Mouse (Mus musculus): Measurements from ENCODE around the gene Zfp626. TPM values are rescaled to one million over a fixed set of nuclear protein-coding genes. Genes with fewer than 3 reads are reported as not detected.
"Not testable (repeated sequence)": the region's sequence is repeated elsewhere in the genome, so short reads cannot be mapped to it uniquely, and the experiment has no call there.

Zfp626 gene
- total and polyA plus RNA-seq, 3 experiments: 3.2 to 4.0 TPM; not detected in 1

DNA sequence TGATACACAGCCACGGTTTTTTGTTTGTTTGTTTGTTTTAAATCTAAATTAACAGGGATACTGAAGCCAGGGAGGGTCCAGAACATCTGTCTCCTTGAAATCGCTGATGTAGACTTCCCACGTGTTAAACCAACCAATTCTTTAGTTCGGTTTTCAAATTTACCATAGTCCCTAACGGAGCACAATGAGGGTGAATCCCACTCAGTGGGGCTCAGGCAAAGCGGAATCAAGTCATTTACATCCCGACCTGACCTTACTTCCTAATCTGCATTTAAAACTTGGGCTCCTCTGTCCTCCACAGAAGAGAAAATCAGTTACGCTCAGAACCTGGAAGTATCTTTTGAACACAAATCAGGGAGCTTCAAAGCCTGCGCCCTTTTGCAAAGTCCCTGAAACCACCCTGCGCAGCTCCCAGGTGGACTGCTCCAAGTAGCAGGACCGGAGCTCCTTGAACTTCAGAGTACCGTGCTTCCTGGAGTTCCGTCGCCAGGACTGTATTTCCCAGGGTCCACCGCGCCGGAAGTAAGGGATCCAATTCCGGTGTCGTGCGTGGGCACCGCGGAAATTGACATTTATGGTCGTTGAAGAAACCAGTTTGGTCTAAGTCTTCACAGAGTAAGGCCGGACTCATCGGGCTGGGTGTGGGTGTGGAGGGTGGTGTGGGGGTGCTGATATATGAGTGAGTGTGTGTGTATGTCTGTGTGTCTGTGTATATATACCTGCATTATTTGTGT, 2.5 kb upstream of the Zfp626 start (continued):
- no peak for TF ChIP-seq MEF2A (IDR thresholded peaks at IDR 0.05; ENCODE audit: extremely low read depth, insufficient replicate concordance, low read depth, low read length, poor library complexity, severe bottlenecking)
- peak; percentile 98 for TF ChIP-seq SIN3A (IDR thresholded peaks at IDR 0.05; ENCODE audit: low read length)
- no peak for TF ChIP-seq RAD21 (IDR thresholded peaks at IDR 0.05; ENCODE audit: low read depth, low read length)
- no peak for TF ChIP-seq CTCF (IDR thresholded peaks at IDR 0.05 in 2 of 3, conservative IDR thresholded peaks at IDR 0.05 in 1 of 3; ENCODE audit: control insufficient read depth in 1 of 3, insufficient read depth in 1 of 3, low read depth in 2 of 3, low read length in 3 of 3, poor library complexity in 1 of 3, severe bottlenecking in 1 of 3)
- TF ChIP-seq GATA1 (IDR thresholded peaks at IDR 0.05; ENCODE audit: low read depth, low read length): 0 out of 2 replicates have a peak, but pooled peaks have one; percentile 3
- peak; percentile 89 for TF ChIP-seq KAT2A (conservative IDR thresholded peaks at IDR 0.05; ENCODE audit: low read depth, low read length)
- TF ChIP-seq CHD2 (IDR thresholded peaks at IDR 0.05; ENCODE audit: low read length): no peak
- no peak for TF ChIP-seq JUND (IDR thresholded peaks at IDR 0.05; ENCODE audit: low read depth, low read length)
- no peak for TF ChIP-seq ZC3H11A (IDR thresholded peaks at IDR 0.05; ENCODE audit: low read depth, low read length)
- TF ChIP-seq BHLHE40 (IDR thresholded peaks at IDR 0.05; ENCODE audit: borderline replicate concordance, low read depth, low read length): no peak
- TF ChIP-seq UBTF (IDR thresholded peaks at IDR 0.05; ENCODE audit: borderline replicate concordance, insufficient read depth, low read depth, low read length): no peak
- TF ChIP-seq TBP (IDR thresholded peaks at IDR 0.05; ENCODE audit: low read depth, low read length): peak; percentile 88

DNA sequence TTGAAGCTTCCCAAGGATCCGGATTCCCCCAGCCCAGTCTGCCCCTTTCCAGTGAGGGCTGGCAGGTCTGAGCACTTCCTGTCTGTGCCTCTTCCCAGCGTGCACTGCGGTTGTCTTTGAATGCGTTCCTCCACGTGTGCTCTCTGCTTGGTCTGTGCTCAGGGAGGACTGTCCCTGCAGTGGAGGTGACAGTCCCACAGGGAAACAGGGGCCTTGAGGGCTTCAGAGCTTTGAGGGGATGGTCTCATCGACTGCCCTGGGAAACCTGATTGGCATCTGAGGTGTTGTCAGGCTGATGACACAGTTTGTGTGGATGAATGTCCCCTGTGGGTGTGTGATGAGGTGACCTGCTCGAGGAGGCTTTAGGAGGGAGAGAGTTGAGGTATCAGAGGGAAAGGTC, 309 bp downstream of the Zfp626 start:
- not testable (repeated sequence) for H3K9ac ChIP-seq (ENCODE audit: control insufficient read depth, low read depth, low read length, poor library complexity, severe bottlenecking); H3K36me3 ChIP-seq (ENCODE audit: control insufficient read depth in 1 of 2, insufficient read depth in 2 of 2, low read length in 2 of 2); H3K4me1 ChIP-seq (ENCODE audit: control insufficient read depth in 1 of 2, insufficient read depth in 2 of 2, low read length in 2 of 2); H3K27ac ChIP-seq (ENCODE audit: control insufficient read depth, low read depth, low read length); H3K27me3 ChIP-seq (ENCODE audit: control insufficient read depth in 1 of 2, insufficient read depth in 2 of 2, low read length in 2 of 2); DNase-seq (ENCODE audit: low read depth, low spot score); H3K4me3 ChIP-seq (ENCODE audit: control insufficient read depth in 1 of 2, insufficient read depth in 1 of 2, low read depth in 2 of 2, low read length in 2 of 2); H3K9me3 ChIP-seq (replicated peaks; ENCODE audit: insufficient read depth, low read length)
- H3K79me2 ChIP-seq (ENCODE audit: control insufficient read depth, insufficient read depth, low read length, poor library complexity): peaks cover 12% of the 10 kb centered on the region

DNA sequence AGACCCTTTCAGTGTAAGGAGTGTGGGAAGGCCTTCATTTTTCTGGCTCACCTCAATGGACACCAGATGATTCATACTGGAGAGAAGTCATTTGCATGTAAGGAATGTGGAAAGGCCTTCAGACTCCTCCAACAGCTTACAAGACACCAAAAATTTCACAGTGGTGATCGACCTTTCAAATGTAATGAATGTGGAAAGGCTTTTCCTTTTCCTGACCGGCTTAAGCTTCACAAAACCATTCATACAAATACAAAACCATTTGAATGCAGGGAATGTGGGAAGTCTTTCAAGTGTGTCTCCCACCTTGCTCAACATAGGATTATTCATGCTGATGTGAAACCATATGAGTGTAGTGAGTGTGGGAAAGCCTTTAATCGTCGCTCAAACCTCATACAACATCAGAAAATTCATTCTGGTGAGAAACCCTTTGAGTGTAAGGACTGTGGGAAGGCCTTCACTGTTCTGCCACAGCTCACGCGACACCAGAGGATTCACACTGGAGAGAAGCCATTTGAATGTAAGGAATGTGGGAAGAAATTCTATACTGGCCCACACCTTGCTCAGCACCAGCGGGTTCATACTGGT, 11.6 kb downstream of the Zfp626 start:
- no peak for TF ChIP-seq MAZ (IDR thresholded peaks at IDR 0.05; ENCODE audit: low read depth, low read length)
- no peak for TF ChIP-seq UBTF (IDR thresholded peaks at IDR 0.05; ENCODE audit: borderline replicate concordance, insufficient read depth, low read depth, low read length)
- no peak for TF ChIP-seq ZKSCAN1 (IDR thresholded peaks at IDR 0.05; ENCODE audit: low read depth, low read length)
- no peak for TF ChIP-seq SIN3A (IDR thresholded peaks at IDR 0.05; ENCODE audit: low read length)
- no peak for TF ChIP-seq POLR2AphosphoS5 (IDR thresholded peaks at IDR 0.05; ENCODE audit: borderline replicate concordance, low read depth, low read length)
- TF ChIP-seq MEF2A (IDR thresholded peaks at IDR 0.05; ENCODE audit: extremely low read depth, insufficient replicate concordance, low read depth, low read length, poor library complexity, severe bottlenecking): no peak
- TF ChIP-seq POLR2AphosphoS2 (IDR thresholded peaks at IDR 0.05; ENCODE audit: low read length): no peak
- TF ChIP-seq TCF12 (IDR thresholded peaks at IDR 0.05; ENCODE audit: low read depth, low read length): no peak
- TF ChIP-seq TAL1 (IDR thresholded peaks at IDR 0.05; ENCODE audit: low read length): no peak
- TF ChIP-seq KAT2A (conservative IDR thresholded peaks at IDR 0.05; ENCODE audit: low read depth, low read length): no peak
- TF ChIP-seq BHLHE40 (IDR thresholded peaks at IDR 0.05; ENCODE audit: borderline replicate concordance, low read depth, low read length): no peak
- no peak for TF ChIP-seq ZNF384 (IDR thresholded peaks at IDR 0.05; ENCODE audit: low read depth, low read length)
- no peak for TF ChIP-seq MAFK (IDR thresholded peaks at IDR 0.05; ENCODE audit: borderline replicate concordance, low read depth, low read length)
- no peak for TF ChIP-seq HCFC1 (IDR thresholded peaks at IDR 0.05; ENCODE audit: low read depth, low read length)
- no peak for TF ChIP-seq RCOR1 (IDR thresholded peaks at IDR 0.05; ENCODE audit: low read depth, low read length)
- TF ChIP-seq JUND (IDR thresholded peaks at IDR 0.05; ENCODE audit: low read depth, low read length): no peak
- TF ChIP-seq RAD21 (IDR thresholded peaks at IDR 0.05; ENCODE audit: low read depth, low read length): no peak
- TF ChIP-seq POLR2A (IDR thresholded peaks at IDR 0.05; ENCODE audit: control insufficient read depth in 1 of 2, insufficient read depth in 1 of 2, low read depth in 1 of 2, low read length in 2 of 2, poor library complexity in 1 of 2): no peak
- TF ChIP-seq TBP (IDR thresholded peaks at IDR 0.05; ENCODE audit: low read depth, low read length): no peak
- Histone ChIP-seq H3K36me3 (ENCODE audit: control insufficient read depth in 1 of 2, insufficient read depth in 2 of 2, low read length in 2 of 2) (peaks cover 0 to 4% of the 10 kb centered on the region in 2 experiments; a peak in 3 of 4 replicates), H3K4me3 (ENCODE audit: control insufficient read depth in 1 of 2, insufficient read depth in 1 of 2, low read depth in 2 of 2, low read length in 2 of 2) (no peak overlapping the region), H3K27me3 (ENCODE audit: control insufficient read depth in 1 of 2, insufficient read depth in 2 of 2, low read length in 2 of 2) (no peaks in the 10 kb centered on the region), H3K79me2 (ENCODE audit: control insufficient read depth, insufficient read depth, low read length, poor library complexity) (no peaks in the 10 kb centered on the region), H3K4me1 (ENCODE audit: control insufficient read depth in 1 of 2, insufficient read depth in 2 of 2, low read length in 2 of 2) (peaks cover 0 to 4% of the 10 kb centered on the region in 2 experiments; a peak in 1 of 4 replicates), H3K9ac (ENCODE audit: control insufficient read depth, low read depth, low read length, poor library complexity, severe bottlenecking) (no peak overlapping the region), H3K9me3 (replicated peaks; ENCODE audit: insufficient read depth, low read length) (no peaks in the 10 kb centered on the region), H3K27ac (ENCODE audit: control insufficient read depth, low read depth, low read length) (no peak overlapping the region)
- DNase-seq (ENCODE audit: low read depth, low spot score): no peak

Measured in MEL (cell line).